Mouse (Mus musculus) urinary bladder, adult 2 months (tissue): ENCODE data around the gene Sgo1. TPM values are rescaled to one million over a fixed set of nuclear protein-coding genes. Genes with fewer than 3 reads are reported as not detected.

Source experiments
- DNase-seq: peaks from one replicate; pipeline ENCODE4 v3.0.0; 2022; ENCODE audit warnings: low spot score
- polyA plus RNA-seq: library from polyadenylated mRNA; depleted of rRNA; stranded (reverse); fragments of >200 nt; gene quantifications from 2 replicates; pipeline ENCODE4 v1.2.3, GENCODE M21; 2012; rRNA removed

Sgo1 gene
- polyA plus RNA-seq, 1 experiment: 0.85 TPM

- no peak for DNase-seq
Measured at GRCm38 (mm10) chr17:53650251-53650661, 38.9 kb downstream of the Sgo1 start.

GRCm38 (mm10) chr17:53643360-53643759 lies 45.8 kb downstream of the Sgo1 start:
- DNase-seq: no peak

- DNase-seq: no peak
Measured at GRCm38 (mm10) chr17:53631344-53631743, 57.8 kb downstream of the Sgo1 start.

- no peak for DNase-seq
Measured at GRCm38 (mm10) chr17:53628131-53628530, 61.0 kb downstream of the Sgo1 start.

GRCm38 (mm10) chr17:53627497-53627896 lies 61.6 kb downstream of the Sgo1 start:
- DNase-seq: no peak

DNA sequence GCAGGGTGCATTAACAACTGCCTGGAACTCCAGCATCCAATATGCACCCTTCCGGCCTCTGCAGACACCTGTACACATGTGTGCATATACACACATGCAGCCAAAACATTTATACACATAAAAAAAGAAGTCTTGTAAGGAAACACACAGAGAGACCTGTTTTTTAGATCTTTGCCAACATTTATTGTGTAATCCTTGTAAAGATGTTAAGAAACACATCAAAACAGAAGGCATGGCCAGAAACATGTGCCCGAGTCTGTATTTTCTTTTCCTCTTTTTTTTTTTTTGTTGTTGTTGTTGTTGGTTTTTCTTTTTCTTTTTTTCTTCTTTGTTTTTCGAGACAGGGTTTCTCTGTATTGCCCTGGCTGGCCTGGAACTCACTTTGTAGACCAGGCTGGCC lies 63.0 kb downstream of the Sgo1 start:
- no peak for DNase-seq

Other genes with a start within 250 kb of the Sgo1 start
- 0.74 and 1.0 TPM in 2 replicates for gene Efhb, start 226.0 kb downstream of the Sgo1 start, polyA plus RNA-seq
- 61.6 and 65.4 TPM in 2 replicates for gene Rab5a, start 210.1 kb downstream of the Sgo1 start, polyA plus RNA-seq
- not detected in 2 replicates for gene Pp2d1, start 149.9 kb downstream of the Sgo1 start, polyA plus RNA-seq
- 31.5 and 35.5 TPM in 2 replicates for gene Kat2b, start 122.5 kb downstream of the Sgo1 start, polyA plus RNA-seq
- 0.16 and 0.21 TPM in 2 replicates for gene Sult1c2, start 157.0 kb upstream of the Sgo1 start, polyA plus RNA-seq